Mouse (Mus musculus): ENCODE measurements at regions not wholly inside any gene's neighbourhood (a gene's known extent, or its start where the extent isn't known, plus 50 kb on each side); places are given as distances from the start of the nearest gene placed in this dataset.

DNA sequence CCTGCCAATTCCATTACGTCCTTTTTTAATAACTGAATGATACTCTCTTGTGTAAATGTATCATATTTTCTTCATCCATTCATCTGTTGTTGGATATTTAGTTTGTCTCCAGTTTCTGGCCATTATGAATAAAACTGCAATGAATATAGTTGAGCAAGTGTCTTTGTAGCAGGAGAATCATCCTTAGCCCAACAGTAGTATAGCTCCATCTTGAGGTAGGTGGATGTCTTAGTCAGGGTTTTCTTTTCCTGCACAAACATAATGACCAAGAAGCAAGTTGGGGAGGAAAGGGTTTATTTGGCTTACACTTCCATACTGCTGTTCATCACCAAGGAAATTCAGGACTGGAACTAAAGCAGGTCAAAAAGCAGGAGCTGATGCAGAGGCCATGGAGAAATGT lies 299.2 kb downstream of the Arap2 start:
- Histone ChIP-seq H3K4me1 (ENCODE audit: control insufficient read depth, insufficient read depth, low read length) (no peaks in the 10 kb centered on the region), H3K36me3 (ENCODE audit: control insufficient read depth, insufficient read depth, low read length) (no peaks in the 10 kb centered on the region), H3K9ac (ENCODE audit: low read depth, low read length) (no peak overlapping the region), H3K27ac (replicated peaks; ENCODE audit: insufficient read depth, low read depth, low read length) (no peak overlapping the region), H3K79me2 (ENCODE audit: control insufficient read depth, insufficient read depth, low read length) (no peaks in the 10 kb centered on the region), H3K4me3 (ENCODE audit: insufficient read depth, low read depth, low read length) (no peak overlapping the region), H3K27me3 (ENCODE audit: control insufficient read depth, insufficient read depth, low read length) (no peaks in the 10 kb centered on the region)
- no peak for TF ChIP-seq CTCF (IDR thresholded peaks at IDR 0.05; ENCODE audit: low read depth, low read length)
- TF ChIP-seq POLR2A (IDR thresholded peaks at IDR 0.05; ENCODE audit: extremely low read depth, insufficient read depth, low read length): no peak
- DNase-seq (ENCODE audit: extremely low read depth, low read depth, low spot score): no peak
- 62% methylated on average over 1 of the region's 1 CpGs for WGBS

DNA sequence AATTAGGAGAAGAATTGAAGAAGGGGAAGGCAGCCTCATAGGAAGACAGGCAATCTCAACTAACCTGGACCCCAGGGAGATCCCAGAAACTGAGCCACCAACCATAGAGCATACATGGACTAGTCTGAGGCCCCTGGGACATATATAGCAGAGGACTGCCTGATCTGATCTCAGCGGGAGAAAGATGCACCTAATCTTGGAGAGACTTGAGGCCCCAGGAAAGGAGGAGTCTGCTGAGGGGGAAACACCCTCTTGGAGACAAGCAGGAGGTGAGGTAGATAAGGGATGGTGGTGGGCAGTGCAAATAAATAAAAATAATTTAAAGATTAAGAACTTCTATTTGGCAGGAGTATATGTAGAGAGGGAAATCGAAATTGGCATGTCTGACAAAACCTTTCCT lies 303.4 kb downstream of the Arap2 start:
- Histone ChIP-seq H3K36me3 (ENCODE audit: control insufficient read depth, insufficient read depth, low read length) (no peaks in the 10 kb centered on the region), H3K9ac (ENCODE audit: low read depth, low read length) (no peak overlapping the region), H3K4me1 (ENCODE audit: control insufficient read depth, insufficient read depth, low read length) (no peaks in the 10 kb centered on the region), H3K79me2 (ENCODE audit: control insufficient read depth, insufficient read depth, low read length) (no peaks in the 10 kb centered on the region), H3K4me3 (ENCODE audit: insufficient read depth, low read depth, low read length) (no peak overlapping the region), H3K27ac (replicated peaks; ENCODE audit: insufficient read depth, low read depth, low read length) (no peak overlapping the region), H3K27me3 (ENCODE audit: control insufficient read depth, insufficient read depth, low read length) (no peaks in the 10 kb centered on the region)
- no peak for TF ChIP-seq POLR2A (IDR thresholded peaks at IDR 0.05; ENCODE audit: extremely low read depth, insufficient read depth, low read length)
- no peak for TF ChIP-seq CTCF (IDR thresholded peaks at IDR 0.05; ENCODE audit: low read depth, low read length)
- 54% methylated on average over 2 of the region's 2 CpGs for WGBS
- no peak for DNase-seq (ENCODE audit: extremely low read depth, low read depth, low spot score)
